Mouse (Mus musculus) left cerebral cortex, adult 11 months (tissue): Measurements from ENCODE around the gene Tanc2.

Source experiments
- DNase-seq: peaks from one replicate; pipeline ENCODE4 v3.0.0; 2022; ENCODE audit warnings: low spot score

Gene Tanc2

DNA sequence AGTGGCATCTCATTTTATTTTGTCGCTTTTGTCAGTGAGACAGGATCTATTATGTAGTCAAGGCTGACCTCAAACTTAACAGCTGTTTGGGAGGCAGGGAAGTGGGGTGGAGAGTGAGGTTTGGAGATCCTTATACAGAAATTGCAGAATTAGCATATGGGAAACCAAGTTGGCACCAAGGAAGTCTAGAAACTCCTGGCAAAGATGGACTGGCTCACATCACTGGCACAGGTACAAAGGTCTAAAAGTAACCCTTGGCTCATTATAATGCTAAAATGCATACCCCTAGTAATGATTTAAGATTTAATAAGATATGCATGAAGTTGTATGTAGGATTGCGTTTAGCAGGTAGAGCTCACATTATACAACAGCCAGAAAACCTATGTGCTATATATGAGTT, 58.2 kb downstream of the Tanc2 start:
- DNase-seq: no peak

- DNase-seq: no peak
Measured at GRCm38 (mm10) chr11:105654616-105655015, 64.8 kb downstream of the Tanc2 start.

DNA sequence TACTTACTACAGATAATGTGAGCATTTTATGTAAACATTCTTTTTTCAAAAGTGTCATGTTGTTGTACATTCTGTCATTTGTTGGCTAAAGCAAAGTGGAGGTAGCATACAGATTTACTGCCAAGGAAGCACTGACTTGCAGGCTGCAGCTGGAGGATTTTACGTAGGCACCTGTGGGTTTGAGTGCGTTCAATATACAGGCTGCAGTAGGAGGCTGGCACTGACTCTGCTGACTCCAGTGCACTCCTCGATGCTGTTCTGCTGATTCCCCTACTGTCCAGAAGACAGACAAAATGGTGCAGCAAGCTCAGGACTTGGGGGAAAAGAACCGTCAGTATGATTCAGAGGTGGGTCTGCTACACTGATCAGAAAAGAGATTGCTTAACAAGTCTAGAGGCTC, 65.5 kb downstream of the Tanc2 start:
- no peak for DNase-seq

GRCm38 (mm10) chr11:105667879-105668278, 78.1 kb downstream of the Tanc2 start:
- no peak for DNase-seq

DNA sequence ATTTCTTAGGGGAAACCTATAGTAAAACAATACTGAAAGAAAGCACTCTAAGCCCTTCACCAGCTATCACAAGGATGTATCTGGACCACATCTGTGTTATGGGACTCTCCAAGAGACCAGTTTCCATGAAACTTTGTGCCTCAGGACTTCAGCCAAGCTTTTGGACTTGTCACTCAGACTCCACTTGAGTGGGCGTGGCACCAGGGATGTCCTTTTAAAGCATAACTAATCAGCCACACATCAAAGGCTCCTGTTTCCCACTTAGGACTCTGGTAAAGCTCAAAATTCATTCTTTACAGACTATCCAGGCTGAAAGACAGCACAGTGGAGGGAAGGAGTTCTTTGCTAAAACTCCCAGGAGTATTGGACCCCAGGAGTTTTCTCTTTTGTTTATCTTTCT, 89.2 kb downstream of the Tanc2 start:
- DNase-seq: no peak

DNA sequence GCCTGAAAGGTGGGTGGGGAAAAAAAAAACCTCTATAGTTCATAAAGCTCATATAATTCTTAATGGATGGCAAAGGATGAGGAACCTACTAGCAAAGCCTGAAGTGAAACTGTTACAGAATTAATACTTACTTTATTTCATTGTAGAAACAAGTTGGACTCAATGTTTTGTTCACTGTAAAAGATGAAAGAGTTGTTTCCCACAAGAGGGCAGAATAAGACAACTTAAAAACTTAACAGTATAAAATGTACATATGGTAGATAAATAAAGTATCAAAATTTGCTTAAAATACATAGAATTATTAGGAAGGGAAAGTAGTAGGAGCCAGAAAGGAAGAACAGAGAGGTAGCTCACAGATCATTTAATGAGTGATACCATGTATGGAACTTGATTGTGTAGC, 95.0 kb downstream of the Tanc2 start:
- no peak for DNase-seq

GRCm38 (mm10) chr11:105700528-105700927, 110.7 kb downstream of the Tanc2 start:
- no peak for DNase-seq

DNA sequence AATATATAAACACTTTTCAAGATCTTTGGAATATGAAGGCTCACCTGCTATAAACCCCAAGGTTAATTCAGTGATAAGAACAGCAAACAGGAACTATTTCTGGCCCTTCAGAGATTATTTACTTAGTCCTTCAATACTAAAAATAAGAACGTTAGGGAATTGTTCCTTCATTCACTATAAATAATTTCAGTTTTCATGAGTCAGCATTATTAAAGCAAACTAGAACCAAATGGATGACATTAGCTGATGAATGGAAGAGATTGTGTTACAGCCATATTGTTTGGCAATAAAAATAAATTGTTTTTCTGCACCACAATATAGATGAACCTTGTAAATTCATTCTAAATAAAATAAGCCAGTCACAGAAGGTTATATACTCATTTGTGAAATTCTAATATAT, 129.9 kb downstream of the Tanc2 start:
- DNase-seq: no peak

- peak; percentile 40 for DNase-seq
Measured at GRCm38 (mm10) chr11:105731541-105731940, 141.8 kb downstream of the Tanc2 start.

GRCm38 (mm10) chr11:105731989-105732531, 142.3 kb downstream of the Tanc2 start:
- DNase-seq: peak; percentile 7

GRCm38 (mm10) chr11:105743171-105743570, 153.4 kb downstream of the Tanc2 start:
- no peak for DNase-seq

DNA sequence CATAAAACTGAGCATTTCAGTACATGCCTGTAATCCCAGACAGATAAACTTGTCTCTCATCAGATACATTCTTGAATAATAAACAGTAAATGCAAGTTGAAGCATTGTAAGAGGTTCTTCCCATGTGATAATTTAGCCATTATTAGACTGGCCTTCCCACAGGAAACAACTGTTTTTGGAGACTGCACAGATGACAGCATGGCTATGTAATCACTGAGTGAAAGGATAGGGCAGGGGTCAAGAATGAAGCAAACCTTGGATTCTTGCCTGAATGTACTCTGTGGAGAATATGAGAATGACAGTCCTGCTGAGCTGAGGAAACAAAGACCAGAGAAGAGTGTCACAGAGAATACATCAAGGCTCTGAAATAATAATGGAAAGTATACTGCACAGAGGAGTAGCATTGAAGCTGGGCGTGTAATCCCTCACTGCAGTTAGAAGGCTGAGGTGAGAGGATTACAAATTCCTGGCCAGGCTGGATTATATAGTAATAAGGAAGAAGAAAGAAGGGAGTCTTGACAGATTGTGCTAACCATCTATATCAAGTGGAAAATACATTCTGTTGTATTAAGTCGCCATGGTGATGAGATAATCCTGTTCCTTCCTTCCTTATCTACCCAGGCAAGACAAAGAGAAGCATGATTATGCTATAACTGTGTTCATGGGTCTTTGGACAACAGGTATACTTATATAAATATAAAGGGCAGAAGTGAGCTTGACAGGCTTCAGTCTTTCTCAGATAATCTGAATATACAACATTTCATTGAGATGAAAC, 159.7 kb downstream of the Tanc2 start:
- no peak for DNase-seq

- no peak for DNase-seq
Measured at GRCm38 (mm10) chr11:105758561-105759203, 168.9 kb downstream of the Tanc2 start.

GRCm38 (mm10) chr11:105759413-105759812, 169.6 kb downstream of the Tanc2 start:
- no peak for DNase-seq

DNA sequence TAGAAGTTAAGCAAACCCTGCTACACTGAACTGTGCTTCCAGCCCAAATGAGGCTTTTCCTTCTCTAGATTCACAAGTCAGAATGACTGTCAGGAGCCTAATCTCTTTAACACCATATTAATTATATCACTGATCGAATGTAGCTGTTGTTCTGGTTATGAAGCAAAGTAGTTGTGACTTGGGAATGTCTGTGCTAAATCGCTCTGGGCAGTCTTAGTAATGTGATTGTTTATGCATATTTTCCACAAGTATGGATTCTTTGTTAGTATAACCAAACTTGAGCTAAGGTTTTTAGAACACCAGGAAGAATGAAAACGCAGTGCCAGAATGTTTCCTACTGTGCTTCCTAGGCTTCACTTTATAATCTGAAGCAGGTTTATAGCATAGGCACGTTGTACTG, 170.6 kb downstream of the Tanc2 start:
- DNase-seq: no peak

GRCm38 (mm10) chr11:105777802-105778201, 188.0 kb downstream of the Tanc2 start:
- DNase-seq: no peak

DNA sequence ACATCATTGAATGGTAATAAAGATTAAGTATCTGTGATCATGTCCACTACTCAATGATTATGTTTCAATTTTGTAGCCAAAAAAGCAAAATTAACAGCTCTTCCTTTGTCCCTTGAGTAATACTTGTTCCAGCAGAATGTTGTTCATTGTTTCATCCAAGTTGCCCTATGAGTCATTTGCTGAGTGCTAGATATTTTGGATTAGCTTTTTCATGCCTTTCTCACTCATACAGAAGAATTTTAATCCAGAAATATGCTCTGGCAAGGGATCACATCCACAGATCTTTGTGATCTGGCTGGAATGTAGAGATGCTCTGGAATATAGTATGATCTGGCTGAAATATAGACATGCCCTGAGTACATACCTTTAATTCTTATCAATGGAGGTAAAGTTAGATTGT, 202.7 kb downstream of the Tanc2 start:
- no peak for DNase-seq

- DNase-seq: no peak
Measured at GRCm38 (mm10) chr11:105803686-105804085, 213.9 kb downstream of the Tanc2 start.

- no peak for DNase-seq
Measured at GRCm38 (mm10) chr11:105804776-105805175, 215.0 kb downstream of the Tanc2 start.

DNA sequence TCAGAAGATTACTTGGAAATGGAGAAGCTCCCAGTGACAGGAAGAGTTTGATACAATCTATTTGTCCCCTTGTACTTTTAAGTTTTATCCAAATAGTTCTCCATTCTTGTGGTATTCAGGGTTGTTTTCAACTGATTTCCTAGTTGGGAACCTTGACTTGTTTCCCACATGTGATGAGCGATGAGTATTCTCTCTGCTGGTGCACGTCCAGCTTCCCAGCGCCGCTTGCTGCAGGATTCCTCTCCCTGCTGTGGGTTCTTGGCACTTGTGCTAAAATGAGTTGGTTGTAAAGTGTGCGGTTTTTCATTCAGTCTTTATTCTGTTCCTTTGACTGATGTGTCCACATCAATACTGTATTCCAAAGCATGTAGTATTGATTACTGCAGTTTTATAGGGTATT, 217.3 kb downstream of the Tanc2 start:
- DNase-seq: no peak

GRCm38 (mm10) chr11:105823246-105823645, 233.5 kb downstream of the Tanc2 start:
- no peak for DNase-seq

DNA sequence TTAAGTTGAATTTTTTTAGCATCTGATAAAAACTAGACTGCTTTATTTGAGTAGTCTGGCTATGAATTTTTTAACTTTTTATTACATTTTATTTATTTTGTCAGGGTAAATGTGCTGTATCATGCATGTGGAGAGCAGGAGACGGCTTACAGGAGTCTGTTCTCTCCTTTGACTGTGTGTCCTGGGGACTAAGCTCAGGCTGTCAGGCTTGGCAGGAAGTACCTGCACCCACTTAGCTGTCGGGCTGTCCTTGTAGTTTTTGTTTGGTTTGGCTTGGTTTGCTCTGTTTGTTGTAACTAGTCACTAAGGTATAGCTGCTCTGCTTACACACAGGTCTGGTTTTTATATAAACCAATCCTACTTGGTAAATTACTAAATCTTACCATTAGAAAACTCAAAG, 234.0 kb downstream of the Tanc2 start:
- no peak for DNase-seq

DNA sequence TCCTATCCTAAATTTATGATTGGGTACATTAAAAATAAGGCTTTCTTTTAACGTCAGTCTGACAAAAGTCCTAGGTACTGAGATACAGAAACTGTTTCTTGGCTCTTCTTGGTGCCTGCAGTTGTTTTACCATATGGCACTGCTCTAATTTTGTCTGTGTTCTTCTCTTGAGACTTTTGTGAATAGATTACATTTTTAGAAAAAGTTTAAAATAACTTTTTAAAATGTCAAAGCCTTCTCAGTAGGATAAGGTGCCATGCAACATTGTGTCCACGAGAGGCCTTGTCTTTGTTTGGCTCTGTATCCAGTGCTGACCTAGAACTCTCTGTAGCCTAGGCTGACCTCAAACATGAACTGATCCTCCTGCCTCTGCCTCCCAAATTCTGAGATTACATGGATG, 238.4 kb downstream of the Tanc2 start:
- DNase-seq: peak; percentile 58

DNA sequence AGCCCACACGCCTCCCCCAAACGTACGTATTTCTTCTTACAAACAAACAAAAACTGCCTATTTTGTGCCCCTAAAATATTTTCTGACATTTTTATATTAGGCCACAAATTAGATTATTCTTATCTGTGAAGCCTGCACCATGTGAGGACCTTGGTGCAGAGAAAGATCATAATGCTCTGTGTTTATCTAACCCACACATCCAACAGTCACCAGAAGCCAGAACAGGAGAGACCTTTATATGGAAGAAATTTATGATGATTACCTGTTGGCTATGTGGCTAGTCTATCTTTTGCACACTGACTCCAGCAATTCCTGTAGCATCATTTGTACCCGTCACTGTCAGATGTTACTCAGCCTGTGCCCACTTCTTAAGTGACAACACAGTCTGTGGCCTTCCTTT, 245.4 kb downstream of the Tanc2 start:
- no peak for DNase-seq
